Mouse (Mus musculus) MEL (cell line): ENCODE measurements around the gene Asb8. TPM values are rescaled to one million over a fixed set of nuclear protein-coding genes. Genes with fewer than 3 reads are reported as not detected.

Source experiments
- DNase-seq: peaks from one replicate; pipeline ENCODE4 v3.0.0; 2011; ENCODE audit warnings: low read depth, low spot score
- H3K27ac ChIP-seq: 2 replicates; pipeline ENCODE4 v1.5.1; 2012; ENCODE audit warnings: low read depth, mild to moderate bottlenecking, control low read depth, low read length, moderate library complexity; ENCODE audit not compliant: control insufficient read depth
- H3K27me3 ChIP-seq, 2 experiments: fragments of 150-350 bp in 1 of 2; sonication (generic) in 1 of 2; 2 replicates each; pipeline ENCODE4 v1.6.1; 2012; ENCODE audit warnings: low read length in 2 of 2, mild to moderate bottlenecking in 2 of 2, improper control_type of control experiment in 1 of 2, moderate library complexity in 1 of 2; ENCODE audit not compliant: insufficient read depth in 2 of 2, control insufficient read depth in 1 of 2
- H3K36me3 ChIP-seq, 2 experiments: 2 replicates each; pipeline ENCODE4 v1.6.1; 2012 to 2014; ENCODE audit warnings: low read length in 2 of 2, improper control_type of control experiment in 1 of 2, inconsistent platforms in 1 of 2, mild to moderate bottlenecking in 1 of 2; ENCODE audit not compliant: insufficient read depth in 2 of 2, control insufficient read depth in 1 of 2
- H3K4me1 ChIP-seq, 2 experiments: fragments of 150-350 bp in 1 of 2; sonication (generic) in 1 of 2; 2 replicates each; pipeline ENCODE4 v1.6.1; 2012; ENCODE audit warnings: low read length in 2 of 2, improper control_type of control experiment in 1 of 2, mild to moderate bottlenecking in 1 of 2; ENCODE audit not compliant: insufficient read depth in 2 of 2, control insufficient read depth in 1 of 2
- H3K4me3 ChIP-seq, 2 experiments: fragments of 150-350 bp in 1 of 2; sonication (generic) in 1 of 2; 2 replicates each; pipeline ENCODE4 v1.5.1; 2012; ENCODE audit warnings: low read depth in 2 of 2, low read length in 2 of 2, mild to moderate bottlenecking in 2 of 2, moderate library complexity in 2 of 2, control low read depth in 1 of 2, improper control_type of control experiment in 1 of 2; ENCODE audit not compliant: control insufficient read depth in 1 of 2, insufficient read depth in 1 of 2
- H3K79me2 ChIP-seq: 2 replicates; pipeline ENCODE4 v1.6.1; 2012; ENCODE audit warnings: mild to moderate bottlenecking, low read length, moderate library complexity; ENCODE audit not compliant: control insufficient read depth, poor library complexity, insufficient read depth
- H3K9ac ChIP-seq: 2 replicates; pipeline ENCODE4 v1.6.1; 2012; ENCODE audit warnings: low read depth, mild to moderate bottlenecking, control low read depth, low read length, moderate library complexity; ENCODE audit not compliant: control insufficient read depth, poor library complexity, severe bottlenecking
- H3K9me3 ChIP-seq: fragments of 150-350 bp; sonication (generic); replicated peaks from 2 replicates; pipeline ENCODE4 v1.6.1; 2012; ENCODE audit warnings: mild to moderate bottlenecking, low read length, improper control_type of control experiment, moderate library complexity; ENCODE audit not compliant: insufficient read depth
- CHD1 ChIP-seq: IDR thresholded peaks from 2 replicates; pipeline ENCODE4 v1.6.1; 2012; ENCODE audit warnings: low read depth, mild to moderate bottlenecking, inconsistent platforms, low read length, improper control_type of control experiment
- CTCF ChIP-seq, 3 experiments: IDR thresholded peaks in 2 of 3; conservative IDR thresholded peaks in 1 of 3; 2 replicates each; pipeline ENCODE4 v1.5.1; 2011 to 2012; ENCODE audit warnings: low read length in 3 of 3, low read depth in 2 of 3, mild to moderate bottlenecking in 2 of 3, improper control_type of control experiment in 1 of 3, inconsistent platforms in 1 of 3, mixed read lengths in 1 of 3, moderate library complexity in 1 of 3; ENCODE audit not compliant: control insufficient read depth in 1 of 3, insufficient read depth in 1 of 3, poor library complexity in 1 of 3, severe bottlenecking in 1 of 3
- E2F4 ChIP-seq: IDR thresholded peaks from 2 replicates; pipeline ENCODE4 v1.6.1; 2011; ENCODE audit warnings: low read depth, low read length, improper control_type of control experiment, borderline replicate concordance
- EP300 ChIP-seq, 2 experiments: IDR thresholded peaks; 2 replicates each; pipeline ENCODE4 v1.6.1; 2011; ENCODE audit warnings: improper control_type of control experiment in 2 of 2, low read length in 2 of 2, low read depth in 1 of 2, mild to moderate bottlenecking in 1 of 2
- ETS1 ChIP-seq: IDR thresholded peaks from 2 replicates; pipeline ENCODE4 v1.6.1; 2012; ENCODE audit warnings: low read depth, mild to moderate bottlenecking, inconsistent platforms, low read length, improper control_type of control experiment, moderate library complexity
- GABPA ChIP-seq: IDR thresholded peaks from 2 replicates; pipeline ENCODE4 v1.6.1; 2012; ENCODE audit warnings: low read depth, mild to moderate bottlenecking, inconsistent platforms, low read length, improper control_type of control experiment, moderate library complexity
- GATA1 ChIP-seq: IDR thresholded peaks from 2 replicates; pipeline ENCODE4 v1.6.1; 2011; ENCODE audit warnings: low read depth, low read length, improper control_type of control experiment
- HCFC1 ChIP-seq: IDR thresholded peaks from 2 replicates; pipeline ENCODE4 v1.6.1; 2012; ENCODE audit warnings: low read depth, mild to moderate bottlenecking, inconsistent platforms, low read length, improper control_type of control experiment, moderate library complexity
- JUND ChIP-seq: IDR thresholded peaks from 2 replicates; pipeline ENCODE4 v1.6.1; 2011; ENCODE audit warnings: low read depth, mild to moderate bottlenecking, improper control_type of control experiment, low read length
- KAT2A ChIP-seq: conservative IDR thresholded peaks from 2 replicates; pipeline ENCODE4 v1.6.1; 2012; ENCODE audit warnings: low read depth, low read length, improper control_type of control experiment, inconsistent platforms
- MAX ChIP-seq: IDR thresholded peaks from 2 replicates; pipeline ENCODE4 v1.6.1; 2011; ENCODE audit warnings: low read length, improper control_type of control experiment
- MEF2A ChIP-seq: IDR thresholded peaks from 2 replicates; pipeline ENCODE4 v1.6.1; 2014; ENCODE audit warnings: low read depth, mild to moderate bottlenecking, inconsistent platforms, low read length, improper control_type of control experiment; ENCODE audit not compliant: poor library complexity, insufficient replicate concordance, severe bottlenecking; ENCODE audit errors: extremely low read depth
- MXI1 ChIP-seq: IDR thresholded peaks from 2 replicates; pipeline ENCODE4 v1.6.1; 2011; ENCODE audit warnings: mild to moderate bottlenecking, low read depth, low read length, improper control_type of control experiment
- MYB ChIP-seq: IDR thresholded peaks from 2 replicates; pipeline ENCODE4 v1.6.1; 2011; ENCODE audit warnings: mild to moderate bottlenecking, low read depth, low read length, improper control_type of control experiment
- NRF1 ChIP-seq: IDR thresholded peaks from 2 replicates; pipeline ENCODE4 v1.6.1; 2014; ENCODE audit warnings: low read depth, mild to moderate bottlenecking, inconsistent platforms, low read length, improper control_type of control experiment, moderate library complexity; ENCODE audit not compliant: poor library complexity, insufficient read depth, severe bottlenecking
- POLR2A ChIP-seq, 2 experiments: IDR thresholded peaks; 2 replicates each; pipeline ENCODE4 v1.6.1; 2011 to 2012; ENCODE audit warnings: low read length in 2 of 2, mild to moderate bottlenecking in 2 of 2, control low read depth in 1 of 2, improper control_type of control experiment in 1 of 2, low read depth in 1 of 2, moderate library complexity in 1 of 2; ENCODE audit not compliant: control insufficient read depth in 1 of 2, insufficient read depth in 1 of 2, poor library complexity in 1 of 2
- POLR2AphosphoS2 ChIP-seq: IDR thresholded peaks from 2 replicates; pipeline ENCODE4 v1.6.1; 2011; ENCODE audit warnings: low read length, improper control_type of control experiment
- POLR2AphosphoS5 ChIP-seq: IDR thresholded peaks from 2 replicates; pipeline ENCODE4 v1.6.1; 2012; ENCODE audit warnings: low read depth, borderline replicate concordance, mild to moderate bottlenecking, inconsistent platforms, low read length, moderate library complexity, mixed read lengths
- RCOR1 ChIP-seq: IDR thresholded peaks from 2 replicates; pipeline ENCODE4 v1.6.1; 2012; ENCODE audit warnings: low read depth, mild to moderate bottlenecking, inconsistent platforms, low read length, improper control_type of control experiment
- SIN3A ChIP-seq: IDR thresholded peaks from 2 replicates; pipeline ENCODE4 v1.6.1; 2012; ENCODE audit warnings: low read length, improper control_type of control experiment, inconsistent platforms
- SMC3 ChIP-seq: IDR thresholded peaks from 2 replicates; pipeline ENCODE4 v1.6.1; 2011; ENCODE audit warnings: low read depth, low read length, improper control_type of control experiment
- TAL1 ChIP-seq: IDR thresholded peaks from 2 replicates; pipeline ENCODE4 v1.6.1; 2012; ENCODE audit warnings: mild to moderate bottlenecking, inconsistent platforms, low read length, moderate library complexity, mixed read lengths
- TBP ChIP-seq: IDR thresholded peaks from 2 replicates; pipeline ENCODE4 v1.8.0; 2011; ENCODE audit warnings: low read depth, low read length, improper control_type of control experiment
- TCF12 ChIP-seq: IDR thresholded peaks from 2 replicates; pipeline ENCODE4 v1.6.1; 2014; ENCODE audit warnings: low read depth, mild to moderate bottlenecking, inconsistent platforms, low read length, improper control_type of control experiment, moderate library complexity
- UBTF ChIP-seq: IDR thresholded peaks from 2 replicates; pipeline ENCODE4 v1.6.1; 2012; ENCODE audit warnings: low read depth, mild to moderate bottlenecking, inconsistent platforms, low read length, improper control_type of control experiment, moderate library complexity, borderline replicate concordance; ENCODE audit not compliant: insufficient read depth
- ZC3H11A ChIP-seq: IDR thresholded peaks from 2 replicates; pipeline ENCODE4 v1.6.1; 2012; ENCODE audit warnings: low read depth, mild to moderate bottlenecking, inconsistent platforms, low read length, improper control_type of control experiment
- polyA plus RNA-seq, 2 experiments: library from polyadenylated mRNA; stranded (reverse) in 1 of 2; unstranded in 1 of 2; fragments of >175 nt in 1 of 2; fragments of >200 nt in 1 of 2; gene quantifications; 2 replicates each; pipeline versions ENCODE4 v1.2.1 to v1.2.4; 2012; ENCODE audit warnings: low replicate concordance in 2 of 2, low read depth in 1 of 2; ENCODE audit not compliant: insufficient read length in 2 of 2, insufficient read depth in 1 of 2, missing spikeins in 1 of 2
- total RNA-seq: library from RNA; depleted of rRNA; stranded (reverse); fragments of 300-350 nt; gene quantifications from 2 replicates; pipeline ENCODE4 v1.2.3, GENCODE M21; 2012

The Asb8 gene
- total and polyA plus RNA-seq, 3 experiments, result 33.1 to 38.2 TPM; not detected in 1

DNA sequence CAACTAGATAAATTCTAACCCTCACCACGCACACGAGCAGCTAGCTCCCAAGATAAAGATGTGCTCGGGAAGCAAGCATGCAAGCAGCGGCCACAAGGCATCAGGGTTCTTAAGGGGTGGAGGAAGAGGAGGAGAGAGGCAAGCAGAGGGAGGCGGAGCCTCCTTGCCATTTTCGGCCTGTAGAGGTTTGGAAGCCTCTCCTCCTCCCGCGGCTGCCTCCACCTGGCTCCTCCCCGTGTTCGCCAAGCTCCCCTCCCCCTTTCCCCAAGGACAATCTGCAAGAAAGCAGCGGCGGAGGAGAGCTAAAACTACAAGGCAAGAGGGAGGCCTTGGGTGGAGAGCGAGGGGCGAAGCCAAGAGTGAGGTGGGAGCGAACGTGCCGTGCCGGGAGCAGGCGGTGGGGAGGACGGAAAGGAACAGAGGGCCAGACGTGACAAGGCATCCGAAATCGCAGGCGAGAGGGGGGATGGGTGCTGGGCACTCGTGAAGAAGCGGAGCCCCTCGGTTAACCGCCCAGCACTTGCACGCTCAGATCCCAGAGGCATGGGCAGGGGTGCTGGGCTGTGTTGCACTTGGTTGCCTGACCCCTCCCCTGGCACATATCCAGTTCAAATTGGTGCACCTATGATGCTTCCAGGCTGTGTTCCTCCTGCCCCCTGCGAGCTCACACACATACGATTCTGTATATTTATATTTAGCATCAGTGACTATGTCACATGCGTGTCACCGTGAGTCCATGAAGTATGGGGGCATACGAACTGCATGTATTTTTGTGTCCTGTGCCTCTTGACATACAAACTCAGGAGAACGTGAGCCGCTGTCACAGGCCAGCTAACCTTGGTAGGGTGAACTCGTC lies 56.9 kb downstream of the Asb8 start (continued):
- 0 out of 2 replicates have a peak, but pooled peaks have one; percentile 10 for TF ChIP-seq POLR2AphosphoS5
- no peak for TF ChIP-seq TAL1
- peak; percentile 46 for TF ChIP-seq TCF12
- no peak for TF ChIP-seq MYB
- no peak for TF ChIP-seq E2F4
- TF ChIP-seq POLR2A (IDR thresholded peaks at IDR 0.05; ENCODE audit: control insufficient read depth in 1 of 2, insufficient read depth in 1 of 2, low read depth in 1 of 2, low read length in 2 of 2, poor library complexity in 1 of 2), result peak; percentile 57 to 76
- no peak for TF ChIP-seq EP300 (IDR thresholded peaks at IDR 0.05; ENCODE audit: low read depth in 1 of 2, low read length in 2 of 2)
- peak; percentile 17; the same call in 1 of the 2 replicates for TF ChIP-seq NRF1
- TF ChIP-seq SIN3A, result peak; percentile 88; the same call in 1 of the 2 replicates
- no peak for TF ChIP-seq CHD1
- no peak for TF ChIP-seq JUND
- TF ChIP-seq HCFC1, result peak; percentile 69
- 0 out of 2 replicates have a peak, but pooled peaks have one; percentile 6 for TF ChIP-seq MEF2A
- no peak for TF ChIP-seq CTCF (IDR thresholded peaks at IDR 0.05 in 2 of 3, conservative IDR thresholded peaks at IDR 0.05 in 1 of 3; ENCODE audit: control insufficient read depth in 1 of 3, insufficient read depth in 1 of 3, low read depth in 2 of 3, low read length in 3 of 3, poor library complexity in 1 of 3, severe bottlenecking in 1 of 3)
- TF ChIP-seq SMC3, result no peak
- TF ChIP-seq GABPA, result peak; percentile 34; the same call in 1 of the 2 replicates
- peak; percentile 58; the same call in 1 of the 2 replicates for TF ChIP-seq ETS1
- TF ChIP-seq UBTF, result no peak
- TF ChIP-seq TBP, result peak; percentile 84; the same call in 1 of the 2 replicates
- peak; percentile 60; the same call in 1 of the 2 replicates for TF ChIP-seq POLR2AphosphoS2

DNA sequence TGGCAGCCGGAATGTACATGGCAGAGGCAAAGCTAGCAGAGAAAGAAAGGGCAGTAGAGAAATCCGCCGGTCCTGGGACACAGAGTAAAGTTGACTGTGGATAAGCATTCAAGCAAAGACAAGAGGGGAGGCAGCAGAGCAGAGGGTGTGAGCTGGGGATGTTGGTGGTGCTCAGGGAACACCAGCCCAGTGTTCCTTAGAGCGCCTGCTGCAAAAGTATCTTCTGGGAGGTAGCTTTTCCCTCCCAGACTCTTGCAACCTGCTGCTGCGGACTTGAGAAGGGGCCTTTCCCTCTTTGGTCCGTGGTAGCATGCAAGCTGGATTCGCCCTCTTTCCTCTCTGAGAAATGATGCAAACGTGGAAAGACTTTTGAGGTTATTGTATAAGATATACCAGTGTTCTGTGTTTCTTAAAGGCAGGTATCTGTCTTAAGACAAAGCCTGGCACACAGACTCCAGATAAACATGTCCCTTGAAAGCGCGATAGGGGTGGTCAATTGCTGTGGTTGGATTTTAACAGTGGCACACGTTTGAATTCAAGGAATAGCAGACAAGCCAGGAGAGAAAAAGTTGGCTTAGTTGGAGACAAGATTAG lies 57.6 kb downstream of the Asb8 start:
- H3K4me1 ChIP-seq, result peaks cover 37 to 48% of the 10 kb centered on the region in 2 experiments
- no peaks in the 10 kb centered on the region for H3K9me3 ChIP-seq
- H3K36me3 ChIP-seq, result peaks cover 6 to 40% of the 10 kb centered on the region in 2 experiments; a peak in 3 of 4 replicates
- H3K4me3 ChIP-seq, result peak overlapping the region; percentile 40 to 70
- H3K79me2 ChIP-seq, result peaks cover 9% of the 10 kb centered on the region
- no peak for DNase-seq
- peak overlapping the region; percentile 18 for H3K9ac ChIP-seq
- H3K27ac ChIP-seq, result peak overlapping the region; percentile 75
- H3K27me3 ChIP-seq, result no peaks in the 10 kb centered on the region
- TF ChIP-seq MAX (no peak), CHD1 (no peak), RCOR1 (peak; percentile 46; the same call in 1 of the 2 replicates), KAT2A (no peak; the same call in 1 of the 2 replicates), ZC3H11A (0 out of 2 replicates have a peak, but pooled peaks have one; percentile 2), HCFC1 (no peak), GATA1 (peak; percentile 84), EP300 (IDR thresholded peaks at IDR 0.05; ENCODE audit: low read depth in 1 of 2, low read length in 2 of 2) (peak; percentile 48 to 60; a peak in 3 of 4 replicates), MXI1 (no peak)
